Mouse (Mus musculus): ENCODE results near the gene Prkag1.
A peak's percentile ranks its signal among the peaks of the same experiment; 100 is the strongest.
"Not testable (repeated sequence)": the region's sequence is repeated elsewhere in the genome, so short reads cannot be mapped to it uniquely, and the experiment has no call there.

Gene Prkag1

DNA sequence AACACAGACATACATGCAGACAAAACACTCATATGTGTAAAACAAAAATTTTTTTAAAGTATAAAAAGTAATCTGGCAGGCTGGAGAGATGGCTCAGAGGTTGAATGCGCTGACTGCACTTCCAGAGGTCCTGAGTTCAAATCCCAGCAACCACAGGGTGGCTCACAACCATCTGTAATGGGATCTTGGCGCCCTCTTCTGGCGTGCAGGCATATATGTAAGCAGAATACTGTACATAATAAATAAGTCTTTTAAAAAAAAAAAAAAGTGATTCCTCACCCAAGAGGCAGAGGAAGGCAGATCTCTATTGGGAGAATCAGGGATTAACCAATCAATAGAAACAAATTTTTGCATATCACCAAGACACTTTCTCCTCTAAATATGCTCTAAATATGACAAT, 7.9 kb downstream of the Prkag1 start:
- no peak for DNase-seq (ENCODE audit: extremely low spot score, low spot score)

DNA sequence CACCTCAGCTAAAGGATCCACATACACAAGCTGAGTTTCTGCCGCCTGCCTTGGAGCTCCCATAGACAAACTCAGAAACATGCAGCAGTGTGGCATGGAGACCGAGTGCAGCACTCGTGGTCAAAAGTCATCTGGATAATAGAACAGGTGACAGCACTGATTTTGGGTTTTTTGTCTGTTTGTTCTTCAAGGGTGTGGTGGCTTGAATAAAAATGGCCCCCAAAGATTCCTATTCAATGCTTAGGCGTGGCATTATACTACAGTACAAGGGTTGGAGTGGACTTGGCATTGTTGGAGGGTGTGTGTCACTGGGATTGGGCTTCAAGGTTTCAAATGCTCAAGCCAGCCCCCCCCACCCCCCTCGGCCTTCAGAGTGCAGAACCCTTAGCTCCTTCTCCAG, 9.2 kb downstream of the Prkag1 start:
- no peak for DNase-seq (ENCODE audit: extremely low spot score, low spot score)

DNA sequence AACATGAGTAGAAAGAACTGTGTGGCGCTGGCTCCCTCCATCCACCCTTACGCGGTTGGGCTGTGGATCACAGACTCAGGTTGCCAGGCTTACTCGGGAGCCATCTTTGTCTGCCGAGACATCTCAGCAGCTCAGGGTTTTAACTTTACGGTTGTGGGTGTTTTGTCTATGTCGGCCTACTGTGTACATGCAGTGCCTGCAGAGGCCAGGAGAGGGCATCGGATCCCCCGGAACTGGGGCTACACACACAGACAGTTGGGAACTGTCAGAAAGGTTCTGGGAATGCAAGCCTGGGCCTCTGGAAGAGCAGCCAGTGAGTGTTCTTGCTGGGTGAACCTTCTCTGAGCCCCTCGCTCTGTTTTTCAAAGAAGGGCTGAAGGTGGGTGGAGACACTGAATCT, 9.9 kb downstream of the Prkag1 start:
- no peak for DNase-seq (ENCODE audit: extremely low spot score, low spot score)

DNA sequence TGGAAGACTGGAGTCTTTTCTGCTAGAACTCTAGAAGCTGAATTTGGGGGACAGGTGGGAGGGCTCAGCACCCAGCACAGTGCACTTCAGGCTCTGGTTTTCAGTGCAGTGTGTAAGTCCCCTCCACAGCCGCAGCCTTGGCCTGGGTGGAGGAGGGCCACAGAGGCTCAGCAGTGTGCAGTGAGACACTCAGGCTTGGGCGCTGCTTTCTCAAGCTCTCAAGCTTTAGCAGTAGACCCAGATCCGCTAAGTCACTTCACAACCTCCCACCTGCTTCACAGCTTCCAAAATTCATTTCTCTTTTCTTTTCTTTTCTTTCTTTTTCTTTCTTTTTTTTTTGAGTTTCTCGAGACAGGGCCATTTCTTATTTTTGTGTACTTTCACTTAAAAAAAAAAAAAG, 10.4 kb downstream of the Prkag1 start:
- no peak for DNase-seq (ENCODE audit: extremely low spot score, low spot score)

DNA sequence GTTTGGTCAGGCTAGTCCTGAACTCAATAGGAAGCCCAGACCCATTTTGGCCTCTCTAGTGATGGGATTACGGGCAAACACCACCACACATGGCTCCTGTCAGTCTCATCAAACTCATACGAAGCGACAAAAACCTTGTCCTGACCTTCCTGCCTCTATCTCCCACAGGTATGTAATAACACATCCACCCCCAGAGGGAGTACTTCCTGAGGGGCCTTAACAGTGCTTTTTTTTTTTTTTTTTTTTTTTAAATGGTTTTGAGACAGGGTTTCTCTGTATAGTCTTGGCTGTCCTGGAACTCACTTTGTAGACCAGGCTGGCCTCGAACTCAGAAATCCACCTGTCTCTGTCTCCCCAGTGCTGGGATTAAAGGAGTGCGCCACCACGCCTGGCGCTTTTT, 13.2 kb downstream of the Prkag1 start:
- no peak for DNase-seq (ENCODE audit: extremely low spot score, low spot score)

DNA sequence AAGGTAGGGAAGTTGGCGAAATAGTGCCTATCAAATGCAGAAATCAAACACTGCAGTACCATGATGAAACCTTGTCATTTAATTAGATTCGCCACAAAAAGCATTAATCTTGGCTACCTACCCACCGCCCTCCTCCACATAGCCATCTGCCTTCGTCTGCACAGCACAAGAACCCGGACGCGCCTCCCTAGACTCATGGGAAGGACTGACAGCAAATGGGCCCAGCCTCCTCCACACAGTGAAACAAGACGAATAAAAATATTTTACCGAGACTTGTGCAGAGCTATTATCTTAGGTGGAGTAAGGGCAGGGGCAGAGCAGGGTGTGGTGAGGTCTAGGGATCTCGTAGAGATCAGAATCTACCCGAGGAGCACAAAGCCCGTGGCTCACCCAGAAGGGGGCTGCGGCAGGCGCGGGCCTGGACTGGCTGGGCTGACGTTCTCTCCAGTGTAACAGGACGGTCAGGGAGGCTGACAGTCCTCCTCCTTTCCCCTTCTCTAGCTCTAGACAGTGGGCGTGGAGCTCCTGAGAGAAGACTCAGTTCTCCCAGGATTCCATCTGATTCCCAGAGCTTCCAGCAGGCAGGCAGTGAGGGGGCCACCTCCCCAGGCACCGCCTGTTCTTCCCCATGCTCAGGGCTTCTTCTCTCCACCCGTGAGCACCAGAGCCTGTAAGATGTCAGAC, 18.4 kb downstream of the Prkag1 start:
- DNase-seq (ENCODE audit: extremely low spot score, low spot score) = no peak

DNA sequence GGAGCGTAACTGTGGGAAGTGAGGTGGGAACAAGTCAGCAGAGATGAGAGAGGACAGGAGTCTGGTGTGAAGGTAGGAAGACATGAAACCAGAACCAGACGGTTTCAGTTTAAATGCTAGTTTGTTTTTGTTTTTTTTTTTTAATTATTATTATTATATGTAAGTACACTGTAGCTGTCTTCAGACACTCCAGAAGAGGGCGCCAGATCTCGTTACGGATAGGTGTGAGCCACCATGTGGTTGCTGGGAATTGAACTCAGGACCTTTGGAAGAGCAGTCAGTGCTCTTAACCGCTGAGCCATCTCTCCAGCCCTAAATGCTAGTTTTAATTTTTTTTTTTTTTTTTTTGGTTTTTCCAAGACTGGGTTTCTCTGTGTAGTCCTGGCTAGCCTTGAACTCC, 21.1 kb downstream of the Prkag1 start:
- not testable (repeated sequence) for DNase-seq (ENCODE audit: extremely low spot score, low spot score)

DNA sequence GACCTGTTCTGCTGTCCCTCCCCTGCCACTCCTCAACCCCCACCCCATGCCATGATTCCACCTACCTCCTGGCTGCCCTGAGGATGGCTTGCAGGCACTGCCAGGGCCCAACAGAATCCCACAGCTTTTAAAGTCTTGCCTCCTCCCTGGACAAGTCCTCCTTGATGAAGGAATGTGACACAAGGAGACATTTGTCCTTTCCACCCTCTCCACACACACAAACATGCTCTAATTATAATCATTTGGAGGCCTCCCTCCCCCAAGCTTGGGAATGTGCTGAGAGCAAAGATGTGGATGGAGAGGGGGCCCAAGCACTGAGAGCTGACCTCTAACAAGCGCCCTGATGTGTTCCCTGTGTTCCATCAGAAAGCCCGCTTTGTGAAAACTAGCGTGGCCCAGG, 21.9 kb downstream of the Prkag1 start, which contains the start of gene Ddn:
Gene Ddn (minus strand): TSS at position 101 of the 400 bp plus-strand sequence.
- DNase-seq (ENCODE audit: extremely low spot score, low spot score) = no peak

DNA sequence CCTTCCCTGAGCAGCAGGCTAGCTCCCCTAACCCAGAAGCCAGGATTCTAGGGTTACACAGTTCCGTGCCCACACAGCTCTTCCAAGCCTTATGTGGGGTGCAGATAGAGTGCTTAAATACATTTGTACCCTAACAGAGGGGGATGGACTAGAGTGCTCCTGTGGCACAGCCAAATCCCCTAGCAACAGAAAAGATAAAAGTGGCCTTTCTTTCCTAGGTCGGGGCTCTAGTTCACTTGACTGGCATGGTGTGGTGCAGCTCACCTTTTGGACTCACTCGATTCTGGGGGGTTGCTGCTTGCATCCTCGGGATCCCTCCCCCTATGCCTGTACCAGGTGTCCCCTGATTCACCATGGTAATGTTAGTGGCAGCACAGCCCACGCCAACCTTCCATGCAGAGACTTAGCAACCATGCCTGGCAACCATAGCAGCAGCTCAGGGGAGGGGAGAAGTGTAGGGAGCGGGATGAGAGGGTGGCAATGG, 22.6 kb downstream of the Prkag1 start:
- no peak for DNase-seq (ENCODE audit: extremely low spot score, low spot score)

DNA sequence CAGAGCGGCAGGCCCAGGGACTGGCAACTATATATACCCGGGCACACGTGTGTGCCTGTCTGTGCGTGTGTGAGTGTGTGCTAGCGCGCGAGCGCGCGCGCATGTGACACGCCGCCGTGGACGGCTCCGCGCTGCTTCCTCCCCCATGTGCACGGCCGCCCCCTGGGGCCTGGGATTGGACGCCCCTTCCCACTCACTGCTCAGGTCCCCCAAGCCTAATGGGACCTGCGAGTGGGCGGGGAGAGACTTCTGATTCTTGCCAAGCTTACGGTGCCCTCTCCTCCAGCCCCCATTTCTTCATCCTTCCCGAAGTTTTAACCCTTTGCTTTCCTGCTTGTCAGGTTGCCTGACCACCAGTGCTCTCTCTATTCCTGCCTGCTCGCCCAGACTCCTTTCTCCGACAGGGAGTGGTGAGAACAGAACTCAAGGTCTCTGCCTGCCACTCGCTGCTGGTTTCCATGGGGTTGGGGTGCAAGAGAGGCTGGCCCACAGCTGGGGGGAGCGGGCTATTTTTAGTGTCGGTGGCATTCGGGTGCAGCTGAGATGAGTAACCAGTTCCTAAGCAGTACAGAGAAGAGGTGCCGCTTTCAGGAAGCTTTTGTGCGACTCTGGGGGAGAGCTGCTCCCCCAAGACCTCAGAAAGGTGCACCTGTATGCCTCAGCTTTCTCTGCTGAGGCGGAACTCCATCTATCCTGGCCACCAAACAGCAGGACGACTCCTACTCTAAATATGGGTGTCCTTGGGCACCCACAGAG, 23.2 kb downstream of the Prkag1 start:
- DNase-seq (ENCODE audit: extremely low spot score, low spot score) = no peak

DNA sequence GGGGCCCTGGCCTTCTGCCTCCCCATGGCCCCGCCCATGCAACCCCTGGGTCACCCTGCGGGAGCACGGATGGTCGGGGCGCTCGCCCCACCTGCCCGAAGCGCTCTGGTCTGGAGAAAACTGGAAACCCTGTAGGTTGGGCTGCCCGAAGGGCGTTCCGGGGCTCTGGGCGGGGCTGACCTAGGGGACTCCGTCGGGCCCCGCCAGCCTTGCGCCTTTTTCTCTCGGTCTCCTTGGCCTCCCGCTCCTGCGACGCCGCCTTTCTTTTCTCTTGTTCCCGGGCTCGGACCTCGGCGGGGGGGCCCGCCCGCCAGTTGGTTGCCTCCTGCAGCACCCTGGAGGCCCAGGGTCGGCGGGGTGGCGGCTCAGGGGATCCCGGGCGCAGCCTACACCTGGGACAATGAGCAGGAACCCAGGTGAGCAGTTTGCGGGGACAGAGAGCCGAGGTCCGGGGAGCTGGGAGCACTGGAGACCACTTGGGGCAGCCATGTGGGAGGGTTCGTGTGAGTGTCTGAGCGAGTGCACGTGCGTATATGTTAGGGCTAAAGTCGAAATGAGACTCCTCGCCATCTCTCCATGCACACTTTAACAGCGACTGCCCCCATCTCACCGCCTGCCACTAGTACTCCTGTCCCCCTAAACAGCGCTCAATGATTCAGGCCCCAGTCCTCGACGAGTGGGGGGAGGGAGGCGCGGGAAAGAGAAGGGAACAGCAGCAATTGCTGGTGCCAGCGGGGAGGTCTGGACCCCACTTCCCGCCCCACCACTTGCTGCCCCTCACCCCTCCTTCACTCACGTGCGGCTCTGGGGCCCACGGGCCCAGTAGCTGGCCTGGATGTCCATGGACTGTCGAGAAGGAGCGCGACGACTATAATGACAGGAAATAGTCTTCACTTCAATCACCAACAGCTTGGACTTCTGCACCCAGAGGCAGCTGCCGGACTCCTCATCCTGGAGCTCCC, 24.2 kb downstream of the Prkag1 start:
- DNase-seq (ENCODE audit: extremely low spot score, low spot score) = peak; percentile 63

DNA sequence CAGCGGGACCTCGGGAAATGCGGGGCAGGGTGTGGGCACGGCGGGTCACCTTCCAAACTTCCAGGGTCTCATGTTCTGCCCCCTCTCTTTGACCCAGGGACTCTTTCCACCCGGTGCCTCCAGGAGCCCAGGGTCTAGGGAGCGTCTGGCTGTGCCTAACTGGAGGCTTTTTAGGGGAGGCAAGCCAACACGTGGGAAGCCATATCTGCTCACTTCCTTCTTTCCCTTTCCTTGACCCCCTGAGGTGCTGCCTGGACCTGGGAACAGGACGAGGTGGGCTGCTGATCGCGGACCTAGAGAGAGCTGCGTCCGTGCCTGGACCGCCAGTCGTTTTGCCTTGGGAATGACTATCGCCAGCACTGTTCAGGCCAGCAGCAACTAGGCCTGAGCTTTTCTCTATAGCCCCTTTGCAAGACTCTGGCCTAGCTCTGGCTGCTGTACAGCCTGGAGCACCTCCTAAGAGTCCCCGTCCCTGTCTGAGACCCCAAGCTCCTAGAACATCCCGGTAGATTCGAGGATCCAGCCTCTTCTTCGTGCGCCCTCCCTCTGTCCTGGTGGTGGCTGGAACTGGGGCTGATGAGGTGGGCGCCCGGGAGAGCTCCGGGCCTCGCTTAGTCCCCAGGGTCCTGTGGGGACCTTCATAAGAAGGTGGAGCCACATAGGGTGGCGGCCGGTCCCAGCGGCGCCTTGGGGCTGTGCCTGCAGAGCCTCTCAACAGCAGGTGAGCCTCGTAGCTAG, 25.1 kb downstream of the Prkag1 start:
- DNase-seq (ENCODE audit: extremely low spot score, low spot score) = no peak

DNA sequence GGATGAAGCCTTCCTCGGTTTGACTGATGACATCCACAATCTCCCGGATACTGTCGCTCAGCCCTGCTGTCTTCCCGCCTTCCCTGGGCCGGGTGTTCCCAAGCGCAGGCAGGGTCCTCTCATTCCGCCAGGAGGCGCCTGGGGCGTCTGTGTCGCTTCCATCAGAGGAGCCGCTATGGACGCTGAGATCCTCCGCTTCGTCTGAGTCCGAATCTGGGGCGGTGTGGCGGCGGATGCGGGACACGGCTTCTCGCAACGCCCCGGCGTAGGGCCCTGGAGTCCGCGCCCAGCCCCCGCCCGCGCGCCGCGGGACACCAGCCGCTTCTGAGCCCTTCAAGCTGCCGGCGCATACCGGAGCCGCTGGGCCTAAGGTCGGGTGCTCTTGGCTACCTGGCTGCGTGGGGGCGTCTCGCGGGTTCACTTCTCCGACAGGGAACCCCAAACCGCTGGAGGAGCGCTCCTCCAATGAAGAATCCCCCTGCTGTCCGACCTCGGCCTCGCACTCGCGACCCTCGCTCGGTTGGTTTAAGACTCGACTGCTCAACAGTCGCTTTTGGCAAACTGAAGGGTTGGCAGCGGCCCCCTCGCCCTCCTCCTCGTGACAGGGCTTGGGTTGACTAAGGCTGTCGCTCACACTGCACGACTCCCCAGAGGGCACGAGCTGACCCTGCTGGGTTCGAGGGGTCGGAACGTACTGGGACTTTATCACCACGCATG, 25.8 kb downstream of the Prkag1 start:
- peak; percentile 83 for DNase-seq (ENCODE audit: extremely low spot score, low spot score)

DNA sequence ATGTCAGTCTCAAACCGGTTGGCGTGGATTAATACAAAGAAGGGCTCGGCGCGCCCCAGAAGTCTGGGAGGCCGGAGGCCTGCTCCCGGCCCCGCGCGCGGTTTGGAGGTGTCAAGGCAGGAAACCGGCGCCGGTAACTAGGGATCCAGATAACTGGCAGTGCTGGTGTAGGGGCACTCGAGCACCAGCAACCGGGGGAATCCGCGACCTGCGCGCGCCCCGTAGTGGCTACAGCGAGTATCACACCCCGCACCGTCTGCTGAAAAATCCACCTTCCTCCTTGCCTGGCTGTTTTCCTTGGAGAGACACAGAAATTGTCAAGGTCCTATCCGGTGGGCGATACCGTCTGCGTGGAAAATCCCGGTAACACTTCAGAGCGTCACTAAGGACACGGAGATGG, 27.3 kb downstream of the Prkag1 start:
- DNase-seq (ENCODE audit: extremely low spot score, low spot score) = peak; percentile 89

DNA sequence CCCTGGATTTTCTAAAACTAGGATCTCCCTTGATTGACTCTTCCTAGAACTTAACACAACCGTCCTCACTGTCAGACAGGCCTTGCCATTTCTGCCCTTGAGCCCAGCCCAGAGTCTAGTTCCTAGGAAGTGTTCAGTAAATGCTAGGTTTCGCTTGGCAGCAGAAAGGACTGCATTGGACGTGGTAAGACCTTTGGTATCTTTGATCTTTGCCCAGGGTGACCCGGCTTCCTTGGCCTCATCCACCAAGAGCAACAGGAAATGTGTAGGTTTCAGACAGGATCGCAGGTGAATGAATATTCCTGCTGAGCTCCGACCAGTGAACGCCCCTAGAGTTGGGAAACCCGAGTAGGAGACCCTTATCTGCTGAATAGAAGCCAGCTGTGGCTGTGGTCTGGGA, 28.4 kb downstream of the Prkag1 start:
- no peak for DNase-seq (ENCODE audit: extremely low spot score, low spot score)

DNA sequence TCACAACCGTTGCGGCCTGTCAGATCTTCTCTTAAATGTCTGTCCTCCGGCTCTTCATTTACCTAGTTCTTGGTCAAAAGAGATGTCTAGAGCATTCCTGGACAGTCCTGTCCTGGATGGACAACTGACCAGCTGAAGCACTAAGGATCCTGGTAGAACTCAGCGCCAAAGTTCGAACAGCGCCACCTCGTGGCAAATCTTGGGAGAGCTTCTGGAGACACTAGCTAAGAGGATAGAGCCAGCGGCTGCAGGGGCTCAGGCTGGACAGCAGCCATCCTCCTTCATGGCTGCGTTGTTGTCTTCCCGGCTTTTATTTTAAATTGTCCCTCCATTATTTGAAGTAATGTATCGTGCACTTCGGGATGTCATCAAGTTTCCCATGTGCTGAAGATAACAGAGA, 31.9 kb downstream of the Prkag1 start:
- peak; percentile 97 for DNase-seq (ENCODE audit: extremely low spot score, low spot score)

DNA sequence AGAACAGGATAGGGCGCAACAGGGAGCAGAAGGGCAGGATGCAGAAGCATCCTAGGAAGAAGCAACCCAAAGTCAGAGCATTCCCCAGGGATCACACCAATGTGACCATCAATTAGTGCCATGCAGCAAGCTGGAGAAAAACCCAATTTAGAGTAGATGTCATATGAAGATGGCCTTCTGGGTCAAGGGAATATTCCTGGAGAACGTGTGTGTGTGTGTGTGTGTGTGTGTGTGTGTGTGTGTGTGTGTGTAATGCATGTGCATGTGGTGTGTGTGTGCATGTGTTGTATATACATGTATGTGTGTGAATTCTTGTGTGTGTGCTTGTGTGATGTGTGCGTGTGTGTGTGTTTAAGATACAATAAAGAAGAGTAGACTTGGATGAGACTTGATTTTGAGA, 32.4 kb downstream of the Prkag1 start:
- no peak for DNase-seq (ENCODE audit: extremely low spot score, low spot score)

DNA sequence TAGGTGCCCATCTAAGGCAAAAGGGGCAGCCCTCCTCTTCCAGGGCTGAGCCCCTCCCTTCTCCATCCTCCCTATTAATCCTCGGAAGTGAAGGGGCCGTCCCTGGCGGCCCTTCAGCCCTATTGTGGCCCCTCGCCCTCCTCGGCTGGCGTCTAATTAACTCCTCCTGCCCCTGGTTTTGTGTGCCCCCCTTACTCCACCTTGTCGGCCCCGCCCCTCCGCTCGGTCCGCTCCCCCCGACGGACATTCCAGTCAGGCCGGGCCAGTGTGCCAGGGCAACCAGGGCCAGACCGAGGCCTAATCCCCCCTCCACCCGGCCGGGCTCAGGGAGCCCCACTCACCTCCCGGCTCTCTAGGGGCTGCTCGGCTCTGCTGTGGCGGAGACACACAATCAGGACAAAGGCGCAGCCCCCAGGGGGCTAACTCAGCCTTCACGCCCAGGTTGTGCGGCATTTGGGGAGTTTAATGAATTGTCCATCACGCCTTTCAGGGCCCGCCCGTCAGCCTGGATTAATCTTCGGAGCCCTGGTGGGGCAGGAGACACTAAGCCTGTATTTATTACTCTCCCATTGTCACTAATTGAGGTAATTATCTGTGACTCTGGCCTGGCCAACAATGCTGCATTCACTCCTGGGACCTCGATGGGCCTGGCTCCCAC, 33.4 kb downstream of the Prkag1 start:
- peak; percentile 84 for DNase-seq (ENCODE audit: extremely low spot score, low spot score)

DNA sequence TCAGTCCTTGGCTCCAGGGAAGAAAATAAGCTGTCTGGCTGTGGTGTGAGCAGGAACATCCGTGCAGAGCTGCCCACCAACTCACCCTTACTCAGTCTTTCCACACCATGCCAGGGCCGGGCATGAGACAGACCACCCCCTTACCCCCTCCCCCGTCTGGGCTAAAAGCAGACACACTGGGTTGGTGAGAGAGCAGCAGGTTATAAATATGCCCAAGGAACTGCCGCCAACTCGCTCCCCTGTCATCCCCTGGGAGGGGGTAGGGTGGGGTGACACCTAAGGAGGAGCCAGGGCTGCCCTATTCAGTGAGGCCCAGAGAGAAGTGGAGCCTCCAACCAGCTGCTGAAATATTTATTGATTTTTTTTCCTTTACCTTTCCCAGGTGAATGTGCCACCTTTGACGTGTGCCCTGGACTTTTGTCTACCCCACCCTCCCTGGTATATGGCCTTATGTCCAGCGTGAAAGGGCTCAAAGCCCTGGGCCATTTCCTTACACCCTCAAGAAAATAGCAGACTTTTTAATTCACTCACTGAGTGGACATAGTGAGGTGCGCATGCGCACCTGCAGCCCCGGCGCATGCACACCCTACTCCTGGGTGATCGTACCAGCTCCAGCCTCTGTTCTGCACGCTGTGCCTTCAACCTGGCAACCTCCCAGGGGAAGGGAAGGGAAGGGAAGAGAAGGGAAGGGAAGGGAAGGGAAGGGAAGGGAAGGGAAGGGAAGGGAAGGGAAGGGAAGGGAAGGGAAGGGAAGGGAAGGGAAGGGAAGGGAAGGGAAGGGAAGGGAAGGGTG, 34.3 kb downstream of the Prkag1 start:
- DNase-seq (ENCODE audit: extremely low spot score, low spot score) = peak; percentile 35
